In the genomic region with DNA sequence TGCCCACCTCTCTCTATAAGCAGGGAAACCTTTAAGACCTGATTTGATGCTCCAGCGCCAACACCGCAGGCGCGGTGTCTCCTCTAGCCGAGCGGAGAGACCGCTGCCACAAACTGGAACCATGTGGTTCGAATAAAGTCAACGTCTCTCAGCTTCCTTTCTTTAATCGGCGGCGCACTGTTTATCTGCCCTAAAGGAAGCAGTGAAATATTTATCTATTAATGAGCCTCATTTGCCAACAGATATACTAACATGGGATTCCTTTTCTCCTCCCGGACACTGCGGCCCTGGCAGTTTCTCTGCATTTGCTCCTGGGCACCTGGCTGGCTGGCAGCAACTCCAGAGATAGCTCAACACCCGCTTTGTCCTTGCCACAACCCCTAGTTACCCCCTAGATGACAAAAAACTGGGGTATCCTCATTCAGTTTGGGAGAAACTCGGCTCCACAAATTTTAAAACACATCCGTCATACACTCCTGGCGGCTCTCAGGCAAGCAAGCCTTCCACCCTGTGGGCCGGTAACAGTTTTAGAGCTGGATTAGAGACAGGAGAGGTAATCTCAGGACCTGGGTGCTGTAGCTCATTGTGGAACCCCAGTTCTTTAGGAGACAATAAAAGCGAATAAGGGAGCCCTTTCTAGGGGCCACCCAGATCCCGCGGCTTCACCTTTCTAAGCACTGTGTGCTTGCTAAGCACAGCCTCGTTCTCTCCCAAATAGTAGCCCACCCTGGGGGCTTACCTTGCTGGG, we compare ENCODE assay signal across 9 mouse cellular contexts. TPM values are rescaled to one million over a fixed set of nuclear protein-coding genes. Genes with fewer than 3 reads are reported as not detected.
DNase-seq lines count a peak whose midpoint lies in the region; ATAC-seq and TF ChIP-seq lines count a peak whose summit lies in the region.
"Had no signal": no experiment of that assay in that cellular context is flagged by ENCODE, and none has a peak within 500 bp of the region (broad histone marks: within the 10 kb centered on the region; RNA-seq: fewer than 3 reads in every experiment).

No protein-coding gene starts in this region.

- H3K4me2 ChIP-seq in neural tube, embryonic 11.5 days (ENCODE audit: low read depth) = peak overlapping the region; percentile 99
- peak overlapping the region; percentile 40 for H3K4me2 ChIP-seq in stomach, embryonic 16.5 days (ENCODE audit: low read depth, low read length)

- peaks cover 24% of the 10 kb centered on the region for H3K4me1 ChIP-seq in neural tube, embryonic 11.5 days (ENCODE audit: control insufficient read depth, insufficient read depth, low read length)
- no peaks in the 10 kb centered on the region for H3K4me1 ChIP-seq in embryonic fibroblast, embryonic 13.5 days (ENCODE audit: control insufficient read depth, insufficient read depth, low read length)
- peaks cover 8% of the 10 kb centered on the region; the same call in 1 of the 2 replicates for H3K4me1 ChIP-seq in stomach, embryonic 16.5 days (ENCODE audit: control insufficient read depth, insufficient read depth, low read length)

- H3K27me3 ChIP-seq in neural tube, embryonic 11.5 days (ENCODE audit: control insufficient read depth, insufficient read depth, low read length) = peaks cover 7% of the 10 kb centered on the region; the same call in 1 of the 2 replicates
- H3K27me3 ChIP-seq in stomach, embryonic 16.5 days (ENCODE audit: control insufficient read depth, insufficient read depth, low read length) = peaks cover 89% of the 10 kb centered on the region

- H3K9ac ChIP-seq in neural tube, embryonic 11.5 days (ENCODE audit: low read length) = peak overlapping the region; percentile 99
- peak overlapping the region; percentile 58 for H3K9ac ChIP-seq in stomach, embryonic 16.5 days (ENCODE audit: low read length)

- no peaks in the 10 kb centered on the region for H3K9me3 ChIP-seq in neural tube, embryonic 11.5 days (ENCODE audit: control insufficient read depth, low read length)
- no peaks in the 10 kb centered on the region for H3K9me3 ChIP-seq in stomach, embryonic 16.5 days (replicated peaks; ENCODE audit: control insufficient read depth, low read length)
- H3K9me3 ChIP-seq: midbrain, embryonic 10.5 days had no signal

- no peak for TF ChIP-seq CTCF in embryonic fibroblast, embryonic 13.5 days (IDR thresholded peaks at IDR 0.05; ENCODE audit: borderline replicate concordance, insufficient read depth, low read length)

- H3K4me3 ChIP-seq in neural tube, embryonic 11.5 days (ENCODE audit: low read depth, low read length) = peak overlapping the region; percentile 87
- H3K4me3 ChIP-seq in embryonic fibroblast, embryonic 13.5 days (ENCODE audit: insufficient read depth, low read length) = peak overlapping the region; percentile 44
- peak overlapping the region; percentile 47 for H3K4me3 ChIP-seq in stomach, embryonic 16.5 days (replicated peaks; ENCODE audit: low read length)

- TF ChIP-seq POLR2A in embryonic fibroblast, embryonic 13.5 days (IDR thresholded peaks at IDR 0.05; ENCODE audit: low read depth, low read length) = no peak

- ATAC-seq in neural tube, embryonic 11.5 days (ENCODE audit: insufficient read depth, low FRiP score, low TSS enrichment) = no peak
- ATAC-seq in stomach, embryonic 16.5 days (ENCODE audit: insufficient read depth, low FRiP score) = no peak
- ATAC-seq in activated CD4-positive, CD25-positive, alpha-beta regulatory T cell, adult 4 months = no peak

- 2% methylated on average over 23 of the region's 23 CpGs for WGBS in neural tube, embryonic 11.5 days
- 16% methylated on average over 23 of the region's 23 CpGs for WGBS in stomach, embryonic 16.5 days

- no peak for DNase-seq in neural tube, embryonic 11.5 days (ENCODE audit: low spot score)
- no peak for DNase-seq in neural tube, embryonic 10.5 days (ENCODE audit: extremely low spot score, low spot score)
- peak; percentile 60 for DNase-seq in kidney, postnatal 10 days
- no peak for DNase-seq in left cerebral cortex, adult 8-10 months (ENCODE audit: low spot score in 2 of 2)
- DNase-seq in spleen, postnatal 36 days (ENCODE audit: low spot score in 2 of 2) = no peak

- H3K36me3 ChIP-seq in neural tube, embryonic 11.5 days (ENCODE audit: control insufficient read depth, insufficient read depth, low read length) = no peaks in the 10 kb centered on the region
- no peaks in the 10 kb centered on the region for H3K36me3 ChIP-seq in stomach, embryonic 16.5 days (ENCODE audit: control insufficient read depth, insufficient read depth, low read length)
- H3K36me3 ChIP-seq: midbrain, embryonic 10.5 days had no signal

- H3K27ac ChIP-seq in neural tube, embryonic 11.5 days (ENCODE audit: low read depth, low read length) = peak overlapping the region; percentile 100
- H3K27ac ChIP-seq in embryonic fibroblast, embryonic 13.5 days (ENCODE audit: insufficient read depth, low read length) = no peak overlapping the region; the same call in 1 of the 2 replicates
- peak overlapping the region; percentile 56 for H3K27ac ChIP-seq in stomach, embryonic 16.5 days (ENCODE audit: low read length)
- H3K27ac ChIP-seq: midbrain, embryonic 10.5 days had no signal

RNA-seq across cellular contexts. Expression of a gene that starts 3.6 kb away (rescaled TPM):
- polyA plus RNA-seq in neural tube, embryonic 11.5 days (2014; fragmentation: Nextera tagmentation; extraction: Ambion mirVana) = 61.2 and 71.3 TPM in 2 replicates
- polyA plus RNA-seq in embryonic fibroblast, embryonic 13.5 days (2011; ENCODE audit: insufficient read length, low read depth, missing spikeins) = 15.8 and 21.6 TPM in 2 replicates
- 10.8 and 12.3 TPM in 2 replicates for polyA plus RNA-seq in stomach, embryonic 16.5 days (2015; fragmentation: Nextera tagmentation; extraction: Ambion mirVana)
- total RNA-seq in left cerebral cortex, adult 8-10 months (2022) = not detected
- not detected for polyA plus RNA-seq in activated CD4-positive, CD25-positive, alpha-beta regulatory T cell, adult 4 months (2017; shearing (Covaris generic))
- polyA plus RNA-seq: midbrain, embryonic 10.5 days had no signal

RNA-seq across cellular contexts. Expression of a gene that starts 4.9 kb away (rescaled TPM):
- not detected in 2 replicates for polyA plus RNA-seq in neural tube, embryonic 11.5 days (2014; fragmentation: Nextera tagmentation; extraction: Ambion mirVana)
- polyA plus RNA-seq in embryonic fibroblast, embryonic 13.5 days (2011; ENCODE audit: insufficient read length, low read depth, missing spikeins) = 0.89 TPM in 1 of 2 replicates, not detected in the other
- polyA plus RNA-seq in stomach, embryonic 16.5 days (2015; fragmentation: Nextera tagmentation; extraction: Ambion mirVana) = not detected in 2 replicates
- total RNA-seq in left cerebral cortex, adult 8-10 months (2022) = not detected
- not detected for polyA plus RNA-seq in activated CD4-positive, CD25-positive, alpha-beta regulatory T cell, adult 4 months (2017; shearing (Covaris generic))
- polyA plus RNA-seq: midbrain, embryonic 10.5 days had no signal

RNA-seq across cellular contexts. Expression of a gene that starts 4.9 kb away (rescaled TPM):
- 20.2 TPM in 2 replicates for polyA plus RNA-seq in neural tube, embryonic 11.5 days (2014; fragmentation: Nextera tagmentation; extraction: Ambion mirVana)
- polyA plus RNA-seq in embryonic fibroblast, embryonic 13.5 days (2011; ENCODE audit: insufficient read length, low read depth, missing spikeins) = 10.2 and 13.5 TPM in 2 replicates
- 6.0 and 7.4 TPM in 2 replicates for polyA plus RNA-seq in stomach, embryonic 16.5 days (2015; fragmentation: Nextera tagmentation; extraction: Ambion mirVana)
- total RNA-seq in left cerebral cortex, adult 8-10 months (2022) = not detected
- polyA plus RNA-seq in activated CD4-positive, CD25-positive, alpha-beta regulatory T cell, adult 4 months (2017; shearing (Covaris generic)) = under 1 TPM in 1 of 2 experiments, not detected in 1; 0.21 TPM
- polyA plus RNA-seq: midbrain, embryonic 10.5 days had no signal

RNA-seq across cellular contexts. Expression of a gene that starts 9.5 kb away (rescaled TPM):
- 16.0 and 18.8 TPM in 2 replicates for polyA plus RNA-seq in neural tube, embryonic 11.5 days (2014; fragmentation: Nextera tagmentation; extraction: Ambion mirVana)
- polyA plus RNA-seq in embryonic fibroblast, embryonic 13.5 days (2011; ENCODE audit: insufficient read length, low read depth, missing spikeins) = 2.8 and 4.2 TPM in 2 replicates
- polyA plus RNA-seq in stomach, embryonic 16.5 days (2015; fragmentation: Nextera tagmentation; extraction: Ambion mirVana) = 1.3 and 1.4 TPM in 2 replicates
- not detected for total RNA-seq in left cerebral cortex, adult 8-10 months (2022)
- not detected for polyA plus RNA-seq in activated CD4-positive, CD25-positive, alpha-beta regulatory T cell, adult 4 months (2017; shearing (Covaris generic))
- polyA plus RNA-seq: midbrain, embryonic 10.5 days had no signal

RNA-seq across cellular contexts. Expression of a gene that starts 12.8 kb away (rescaled TPM):
- polyA plus RNA-seq in neural tube, embryonic 11.5 days (2014; fragmentation: Nextera tagmentation; extraction: Ambion mirVana) = 98.8 and 105 TPM in 2 replicates
- 9.9 and 13.6 TPM in 2 replicates for polyA plus RNA-seq in embryonic fibroblast, embryonic 13.5 days (2011; ENCODE audit: insufficient read length, low read depth, missing spikeins)
- 0.50 and 1.2 TPM in 2 replicates for polyA plus RNA-seq in stomach, embryonic 16.5 days (2015; fragmentation: Nextera tagmentation; extraction: Ambion mirVana)
- not detected for total RNA-seq in left cerebral cortex, adult 8-10 months (2022)
- polyA plus RNA-seq in activated CD4-positive, CD25-positive, alpha-beta regulatory T cell, adult 4 months (2017; shearing (Covaris generic)) = under 1 TPM in 1 of 2 experiments, not detected in 1; 0.11 TPM
- polyA plus RNA-seq: midbrain, embryonic 10.5 days had no signal

Comparison
In these comparisons a context has a peak if more than half of its experiments do, and no peak if none do; other contexts are left out.
1. RNA of a gene that starts 3.6 kb away (polyA plus RNA-seq): 61.2 to 71.3 TPM in neural tube, embryonic 11.5 days, 15.8 to 21.6 TPM in embryonic fibroblast, embryonic 13.5 days and 10.8 to 12.3 TPM in stomach, embryonic 16.5 days; not detected in activated CD4-positive, CD25-positive, alpha-beta regulatory T cell, adult 4 months; every median in the first group is over 10 times any median in the second.
2. Peak in every context shown above with its lines, with median percentiles within 50 percentile points of each other: H3K4me3 ChIP-seq.